Mouse (Mus musculus) lung, postnatal 0 days (tissue): Measurements from ENCODE around the gene P4ha2.

Experiments
- CTCF ChIP-seq: IDR thresholded peaks from 2 replicates; pipeline ENCODE4 v1.5.1; 2016; ENCODE audit warnings: antibody characterized with exemption, mild to moderate bottlenecking
- EP300 ChIP-seq: IDR thresholded peaks from 2 replicates; pipeline ENCODE4 v1.6.1; 2016; ENCODE audit warnings: antibody characterized with exemption, mild to moderate bottlenecking, control low read depth

DNA sequence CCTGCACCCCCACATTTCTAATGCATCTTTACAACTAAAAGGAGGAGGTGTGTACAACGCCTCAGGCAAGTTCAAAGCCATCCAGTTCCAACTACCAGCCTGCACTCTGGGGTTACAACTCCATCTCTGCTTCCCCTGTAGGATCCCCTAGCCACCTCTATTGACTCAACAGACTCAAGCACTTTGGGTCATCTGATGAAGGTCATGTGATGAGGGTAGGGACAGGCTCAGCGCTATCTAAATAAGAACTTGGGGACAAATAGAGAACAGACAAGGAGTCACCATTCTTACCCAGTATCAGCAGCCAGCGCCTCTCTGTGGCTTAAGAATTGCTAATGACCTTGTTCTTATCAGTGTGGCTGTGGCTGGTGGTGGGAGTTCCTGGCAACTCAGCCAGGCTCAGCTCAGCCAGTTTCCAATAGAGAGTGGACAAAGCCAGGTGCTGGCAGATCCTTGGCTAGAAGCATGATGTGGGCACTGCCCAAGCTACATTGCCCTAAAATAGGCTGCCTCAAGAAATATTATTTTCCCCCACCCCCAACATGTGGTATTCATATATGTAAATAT is 35.4 kb upstream of the P4ha2 start:
- TF ChIP-seq CTCF (no peak), EP300 (no peak)
